Mouse (Mus musculus): ENCODE measurements around the gene Trim61.

Gene Trim61

GRCm38 (mm10) chr8:64983150-64983897 lies 35.0 kb downstream of the Trim61 start:
- DNase-seq, result peak; percentile 3

Data from cerebellum, adult 11 months (tissue).